Mouse (Mus musculus) hematopoietic stem cell, adult 5-6 weeks (primary cell): ENCODE data around the gene Prr15. TPM values are rescaled to one million over a fixed set of nuclear protein-coding genes. Genes with fewer than 3 reads are reported as not detected.

Experiments used
- ATAC-seq, 2 experiments: fragments of 125-278 bp in 1 of 2; replicated peaks in 1 of 2; 2 replicates each; pipeline ENCODE4 v1.8.0; 2016 to 2017; ENCODE audit warnings: inconsistent platforms in 2 of 2, mild to moderate bottlenecking in 2 of 2, moderate number of reproducible peaks in 2 of 2, low read depth in 1 of 2, moderate TSS enrichment in 1 of 2; ENCODE audit not compliant: low FRiP score in 2 of 2, poor library complexity in 2 of 2, severe bottlenecking in 2 of 2, insufficient read depth in 1 of 2, low TSS enrichment in 1 of 2
- total RNA-seq: library from RNA; stranded (forward); fragments of 172-1452, 232-1000 nt; gene quantifications from 2 replicates; pipeline ENCODE4 v1.2.3, GENCODE M21; 2017

The Prr15 gene
- total RNA-seq, 1 experiment from 2014 or later: 2.2 TPM

- ATAC-seq: peak; percentile 72 to 79
Measured at GRCm38 (mm10) chr6:54326671-54327625, 1.3 kb downstream of the Prr15 start.

- peak; percentile 25 to 37; a peak in 3 of 4 replicates for ATAC-seq
Measured at GRCm38 (mm10) chr6:54327626-54328003, 2.0 kb downstream of the Prr15 start.

- ATAC-seq: no peak
Measured at GRCm38 (mm10) chr6:54328783-54329182, 3.1 kb downstream of the Prr15 start.

- ATAC-seq: no peak
Measured at GRCm38 (mm10) chr6:54329598-54329997, 4.0 kb downstream of the Prr15 start.

GRCm38 (mm10) chr6:54330166-54330565 lies 4.5 kb downstream of the Prr15 start:
- ATAC-seq: no peak

- no peak for ATAC-seq
Measured at GRCm38 (mm10) chr6:54331765-54332164, 6.1 kb downstream of the Prr15 start.

- no peak for ATAC-seq
Measured at GRCm38 (mm10) chr6:54332203-54332602, 6.6 kb downstream of the Prr15 start.

GRCm38 (mm10) chr6:54333116-54333651 lies 7.5 kb downstream of the Prr15 start:
- ATAC-seq: no peak

- no peak for ATAC-seq
Measured at GRCm38 (mm10) chr6:54333652-54334396, 8.2 kb downstream of the Prr15 start.

GRCm38 (mm10) chr6:54337321-54337720 lies 11.7 kb downstream of the Prr15 start:
- no peak for ATAC-seq

GRCm38 (mm10) chr6:54341133-54341532 lies 15.5 kb downstream of the Prr15 start:
- no peak for ATAC-seq

GRCm38 (mm10) chr6:54342223-54342622 lies 16.6 kb downstream of the Prr15 start:
- no peak for ATAC-seq

GRCm38 (mm10) chr6:54351860-54352259 lies 26.2 kb downstream of the Prr15 start:
- ATAC-seq: no peak

- ATAC-seq: no peak
Measured at GRCm38 (mm10) chr6:54352931-54353690, 27.5 kb downstream of the Prr15 start.

- no peak for ATAC-seq
Measured at GRCm38 (mm10) chr6:54353698-54354097, 28.1 kb downstream of the Prr15 start.

- ATAC-seq: no peak
Measured at GRCm38 (mm10) chr6:54355626-54356025, 30.0 kb downstream of the Prr15 start.

GRCm38 (mm10) chr6:54362526-54363324 lies 37.1 kb downstream of the Prr15 start:
- ATAC-seq: no peak
